Mouse (Mus musculus): ENCODE measurements around the gene Slc7a15. TPM values are rescaled to one million over a fixed set of nuclear protein-coding genes. Genes with fewer than 3 reads are reported as not detected.

The Slc7a15 gene
- polyA plus RNA-seq, 1 experiment from 2014 or later, result not detected

DNA sequence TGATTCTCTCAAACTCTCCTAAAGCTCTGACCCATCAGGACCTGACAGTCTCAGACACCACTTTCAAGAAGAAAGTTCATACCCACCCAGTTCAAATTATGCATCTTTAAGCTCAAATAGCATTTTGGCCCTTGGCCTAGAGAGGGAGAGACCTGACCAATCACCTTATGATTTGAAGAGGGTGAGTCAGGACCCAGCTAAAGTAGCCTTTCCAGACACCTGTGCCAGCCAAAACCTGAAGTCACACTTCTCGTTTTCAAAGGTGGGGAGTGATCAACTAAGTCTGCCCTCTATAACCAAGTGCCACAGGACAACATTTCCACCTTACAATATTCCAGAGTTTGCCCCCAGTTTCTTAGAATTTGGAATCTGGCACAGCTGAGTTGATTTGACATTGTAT, 111.6 kb downstream of the Slc7a15 start:
- ATAC-seq (ENCODE audit: low FRiP score, low TSS enrichment), result no peak
- Histone ChIP-seq H3K4me1 (ENCODE audit: control insufficient read depth, insufficient read depth, low read length) (peaks cover 6% of the 10 kb centered on the region; the same call in 1 of the 2 replicates), H3K36me3 (ENCODE audit: control insufficient read depth, insufficient read depth, low read length) (no peaks in the 10 kb centered on the region), H3K9ac (ENCODE audit: low read depth, low read length) (no peak overlapping the region), H3K4me2 (replicated peaks; ENCODE audit: low read depth, low read length) (no peak overlapping the region), H3K27ac (ENCODE audit: low read depth, low read length) (no peak overlapping the region), H3K4me3 (ENCODE audit: low read length) (no peak overlapping the region), H3K9me3 (ENCODE audit: control insufficient read depth, low read length) (no peaks in the 10 kb centered on the region), H3K27me3 (ENCODE audit: control insufficient read depth, insufficient read depth, low read length) (no peaks in the 10 kb centered on the region)
- WGBS, result 88% methylated on average over 1 of the region's 1 CpGs

DNA sequence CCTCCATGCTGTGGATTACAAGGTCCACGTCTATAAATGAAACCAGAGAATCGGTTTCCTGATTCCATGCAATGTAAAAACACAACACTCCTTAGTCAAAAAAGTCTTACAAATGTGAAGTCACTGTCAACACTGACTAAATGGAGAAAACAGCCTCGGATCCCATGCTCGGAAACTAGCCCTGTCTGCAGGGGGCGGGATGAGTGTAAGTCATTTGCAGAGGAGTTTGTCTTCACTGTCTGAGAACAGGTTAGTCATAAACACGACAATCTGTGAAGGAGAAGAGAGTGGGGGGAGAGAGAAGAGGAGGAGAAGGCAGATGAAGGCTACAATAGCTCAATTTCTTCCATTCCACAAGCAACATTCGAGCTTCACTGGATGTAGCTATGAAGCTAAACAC, 113.6 kb downstream of the Slc7a15 start:
- Histone ChIP-seq H3K27ac (ENCODE audit: low read depth, low read length) (no peak overlapping the region), H3K9ac (ENCODE audit: low read depth, low read length) (no peak overlapping the region), H3K36me3 (ENCODE audit: control insufficient read depth, insufficient read depth, low read length) (no peaks in the 10 kb centered on the region), H3K4me2 (replicated peaks; ENCODE audit: low read depth, low read length) (no peak overlapping the region), H3K4me3 (ENCODE audit: low read length) (no peak overlapping the region), H3K4me1 (ENCODE audit: control insufficient read depth, insufficient read depth, low read length) (peaks cover 6% of the 10 kb centered on the region; the same call in 1 of the 2 replicates), H3K27me3 (ENCODE audit: control insufficient read depth, insufficient read depth, low read length) (no peaks in the 10 kb centered on the region), H3K9me3 (ENCODE audit: control insufficient read depth, low read length) (no peaks in the 10 kb centered on the region)
- no peak for ATAC-seq (ENCODE audit: low FRiP score, low TSS enrichment)
- 75% methylated on average over 7 of the region's 7 CpGs for WGBS

DNA sequence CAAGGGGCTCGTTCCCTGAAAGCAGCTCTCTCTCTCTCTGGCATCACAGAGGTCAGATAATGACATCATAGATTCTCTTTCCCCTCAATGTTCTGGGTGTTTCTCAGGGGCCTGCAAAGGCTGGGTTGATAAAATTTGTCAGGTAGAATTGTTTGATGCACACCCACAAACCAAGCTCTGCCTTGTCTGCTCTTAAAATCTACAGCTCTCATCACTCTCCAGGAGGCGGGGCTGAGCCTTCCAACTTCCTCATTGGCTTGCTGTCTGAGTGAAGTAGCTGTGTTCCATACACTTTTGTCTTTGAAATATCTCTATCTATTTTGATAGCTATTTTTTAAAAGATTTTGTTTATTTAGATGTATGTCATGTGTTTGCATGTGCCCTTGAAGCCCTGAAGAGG, 116.7 kb downstream of the Slc7a15 start:
- no peak for ATAC-seq (ENCODE audit: low FRiP score, low TSS enrichment)
- H3K9ac ChIP-seq (ENCODE audit: low read depth, low read length), result no peak overlapping the region
- WGBS, result 72% methylated on average over 2 of the region's 2 CpGs

More for the DNA sequence above, 116.7 kb downstream of the Slc7a15 start:
- no peak overlapping the region for H3K27ac ChIP-seq (ENCODE audit: low read depth, low read length)
- no peaks in the 10 kb centered on the region for H3K4me1 ChIP-seq (ENCODE audit: control insufficient read depth, insufficient read depth, low read length)
- no peaks in the 10 kb centered on the region for H3K9me3 ChIP-seq (ENCODE audit: control insufficient read depth, low read length)
- H3K27me3 ChIP-seq (ENCODE audit: control insufficient read depth, insufficient read depth, low read length), result no peaks in the 10 kb centered on the region
- no peak overlapping the region for H3K4me3 ChIP-seq (ENCODE audit: low read length)
- no peak overlapping the region for H3K4me2 ChIP-seq (replicated peaks; ENCODE audit: low read depth, low read length)
- no peaks in the 10 kb centered on the region for H3K36me3 ChIP-seq (ENCODE audit: control insufficient read depth, insufficient read depth, low read length)

Other genes starting within 250 kb of the Slc7a15 start
- 38.3 and 43.6 TPM in 2 replicates for gene Rhob, start 99.1 kb downstream of the Slc7a15 start, polyA plus RNA-seq (2014; fragmentation: Nextera tagmentation; extraction: Ambion mirVana)
- gene Pum2, start 75.1 kb upstream of the Slc7a15 start, polyA plus RNA-seq (2014; fragmentation: Nextera tagmentation; extraction: Ambion mirVana), result 62.8 and 71.9 TPM in 2 replicates
- gene Sdc1, start 172.3 kb upstream of the Slc7a15 start, polyA plus RNA-seq (2014; fragmentation: Nextera tagmentation; extraction: Ambion mirVana), result 41.9 and 57.3 TPM in 2 replicates

Measured in kidney, embryonic 14.5 days (tissue).